Mouse (Mus musculus) CH12F3 (cell line): ENCODE results near the gene Tbx20.

Experiments
- in situ Hi-C: fragments of 300-500 bp; cut with MboI; formaldehyde crosslinking; loops from 2 replicates; pipeline ENCODE4 v1.14.3; 2020; ENCODE audit warnings: low sequenced_read_pairs

Tbx20 gene

DNA sequence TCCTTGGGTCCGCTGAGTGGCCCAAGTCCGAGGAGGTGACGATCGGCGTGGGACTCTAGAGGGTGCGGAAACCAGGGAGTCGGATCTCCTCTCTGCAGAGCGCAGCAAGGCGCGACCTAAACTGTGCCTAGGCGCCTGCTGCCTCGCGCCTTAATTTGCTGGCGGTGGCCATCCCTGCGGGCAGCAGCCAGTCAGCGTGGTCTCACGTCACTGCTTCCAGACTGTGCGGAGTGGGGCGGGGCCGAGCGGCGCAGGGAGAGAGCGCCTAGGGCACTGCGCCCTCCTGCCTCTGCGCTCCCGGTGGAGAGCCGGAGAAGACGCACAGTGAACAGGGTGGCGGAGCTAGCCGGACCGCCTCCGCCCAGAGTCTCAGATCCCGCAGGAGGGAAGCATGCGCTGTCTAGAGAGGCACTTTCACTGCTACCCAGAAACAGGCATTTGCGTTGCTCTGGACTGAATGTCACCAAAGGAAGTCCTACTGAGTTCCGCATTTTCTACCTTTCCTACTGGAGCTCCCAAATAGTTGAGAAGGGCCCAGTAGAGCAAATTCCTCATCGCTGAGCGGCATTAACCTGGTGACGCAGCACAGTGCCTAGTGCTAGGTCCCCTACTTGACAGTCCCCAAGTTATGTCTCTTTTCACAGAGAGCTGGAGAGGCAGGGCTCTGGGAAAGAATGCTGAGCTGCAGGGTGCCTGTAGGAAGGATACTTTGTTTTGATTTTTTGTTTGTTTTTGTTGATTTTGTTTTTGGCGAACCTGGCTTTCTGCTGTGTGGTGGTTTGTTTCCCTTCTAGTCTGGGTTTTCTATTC lies at the start of gene Tbx20:
Gene Tbx20, minus strand, starts transcription at position 144 of the 810 bp plus-strand sequence.
- in situ Hi-C loops, result no loop called here

DNA sequence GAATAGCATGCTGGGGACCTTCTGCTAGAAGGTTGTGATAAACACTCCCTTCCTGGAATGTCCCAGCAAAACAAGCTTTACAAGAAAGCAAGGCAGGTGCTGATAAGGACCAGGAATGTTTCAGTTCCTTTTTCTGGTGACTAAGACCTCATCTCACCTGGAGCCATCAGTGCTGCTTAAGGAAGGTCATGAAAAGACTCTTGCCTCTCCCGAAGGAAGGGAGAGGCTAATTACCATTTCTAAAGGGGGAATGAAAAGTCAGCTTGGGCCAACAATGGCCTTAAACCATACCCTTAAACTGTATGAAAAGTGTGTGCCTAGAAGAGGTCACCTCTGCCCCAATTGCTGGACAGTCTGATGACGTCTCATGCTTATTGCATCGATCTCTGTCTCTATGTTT lies 44.4 kb upstream of the Tbx20 start:
- in situ Hi-C loops, result no loop called here

DNA sequence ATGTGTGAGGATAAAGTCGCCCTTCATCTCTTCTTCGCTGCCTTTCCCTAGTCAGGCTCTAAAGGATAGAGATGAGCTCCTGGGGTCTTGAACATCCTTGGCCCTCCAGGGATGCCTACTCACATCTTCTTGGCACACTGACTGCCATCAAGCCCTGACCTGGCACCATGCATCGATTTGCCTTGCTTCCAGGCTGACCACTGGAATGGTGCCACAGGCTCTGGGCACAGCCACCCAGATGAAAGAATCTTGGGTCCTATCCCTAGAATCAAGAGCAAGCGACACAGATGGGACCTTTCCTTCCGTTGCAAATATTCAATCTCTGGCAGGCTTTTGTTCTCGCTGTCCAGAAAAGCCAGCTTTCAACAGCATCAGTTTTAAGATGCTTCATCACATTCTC lies 38.4 kb upstream of the Tbx20 start:
- in situ Hi-C loops, result no loop called here

DNA sequence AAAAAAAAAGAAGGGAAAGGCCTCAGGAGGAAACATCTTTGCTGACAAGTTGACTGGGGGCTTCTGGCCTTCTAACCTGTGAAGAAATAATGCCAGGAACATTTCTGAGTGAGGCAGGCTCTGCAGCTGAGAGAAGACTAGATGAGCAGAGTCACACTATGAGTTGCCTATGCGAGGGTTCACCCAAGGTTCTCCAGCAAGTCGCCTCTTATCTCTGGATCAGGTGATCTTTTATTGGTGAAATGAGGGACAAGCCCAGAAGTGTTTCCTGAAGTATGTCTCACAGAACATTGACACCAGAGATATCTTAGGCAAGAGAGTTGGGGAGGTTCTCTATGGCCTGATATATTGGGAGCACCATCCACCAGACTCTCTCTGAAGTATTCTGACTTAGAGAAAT lies 18.0 kb upstream of the Tbx20 start:
- in situ Hi-C loops, result no loop called here

DNA sequence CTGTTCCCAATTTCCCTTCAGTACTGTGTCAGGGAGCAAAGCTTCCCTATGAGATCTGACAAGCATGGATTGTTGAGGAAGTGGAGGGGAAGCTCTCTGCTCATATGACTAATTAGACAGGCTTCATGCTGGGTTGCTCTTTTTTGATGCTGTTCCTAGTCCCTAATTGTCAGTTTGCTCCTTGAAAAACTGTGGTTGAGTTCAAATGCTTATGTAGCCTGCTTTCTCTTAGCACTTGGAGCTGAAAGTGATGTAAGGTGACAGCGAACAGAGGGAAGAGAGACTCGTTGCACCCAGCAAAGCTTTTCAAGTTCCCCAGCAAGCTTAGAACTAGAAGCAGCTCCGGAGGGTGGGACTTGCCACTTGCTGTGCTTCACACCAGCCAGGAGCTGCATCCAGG lies 15.3 kb upstream of the Tbx20 start:
- in situ Hi-C loops, result no loop called here

DNA sequence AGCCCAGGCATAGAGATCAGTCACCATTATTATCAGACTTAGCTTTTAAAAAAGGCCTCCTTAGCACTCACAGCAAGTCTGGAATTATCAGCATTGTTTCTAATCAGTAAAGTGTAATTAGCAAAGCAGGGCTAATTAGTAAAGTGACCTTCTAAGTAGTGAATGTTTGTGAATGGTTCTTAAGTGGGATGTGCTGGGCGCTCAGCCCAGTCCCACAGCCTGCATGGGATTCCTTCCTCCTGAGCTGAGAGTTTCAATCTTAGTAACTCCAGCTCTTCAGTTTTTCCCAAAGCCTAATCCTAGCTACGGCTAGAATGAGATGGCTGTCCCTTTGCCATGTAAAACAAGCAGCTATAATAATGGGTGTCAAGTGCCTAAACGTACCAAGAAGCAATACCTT lies 8.2 kb upstream of the Tbx20 start:
- in situ Hi-C loops, result no loop called here

DNA sequence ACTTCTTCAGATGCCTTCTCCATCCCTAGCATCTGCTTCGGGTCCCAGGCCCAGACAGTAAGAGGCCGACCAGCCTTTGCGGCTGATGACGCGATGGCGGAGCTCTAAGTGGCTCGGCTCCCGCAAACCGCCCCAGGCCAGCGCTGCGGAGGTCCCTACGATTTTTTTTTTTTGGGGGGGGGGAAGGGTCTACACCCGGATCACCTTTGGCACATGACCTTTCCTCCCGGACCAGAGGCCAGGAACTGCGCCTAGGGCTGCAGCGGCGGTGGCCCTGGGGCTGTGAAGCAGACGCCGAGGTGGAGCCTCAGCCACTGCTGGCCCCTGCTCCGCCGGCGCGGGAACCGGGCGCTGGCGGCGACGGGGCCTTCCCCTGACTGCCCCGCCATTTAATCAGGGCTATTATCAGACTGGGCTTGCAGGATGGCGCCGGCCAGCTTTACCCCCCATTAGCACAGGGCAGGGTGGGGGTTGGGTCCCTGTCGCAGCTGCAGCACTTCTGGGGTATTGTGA lies 6.9 kb upstream of the Tbx20 start:
- in situ Hi-C loops, result no loop called here

DNA sequence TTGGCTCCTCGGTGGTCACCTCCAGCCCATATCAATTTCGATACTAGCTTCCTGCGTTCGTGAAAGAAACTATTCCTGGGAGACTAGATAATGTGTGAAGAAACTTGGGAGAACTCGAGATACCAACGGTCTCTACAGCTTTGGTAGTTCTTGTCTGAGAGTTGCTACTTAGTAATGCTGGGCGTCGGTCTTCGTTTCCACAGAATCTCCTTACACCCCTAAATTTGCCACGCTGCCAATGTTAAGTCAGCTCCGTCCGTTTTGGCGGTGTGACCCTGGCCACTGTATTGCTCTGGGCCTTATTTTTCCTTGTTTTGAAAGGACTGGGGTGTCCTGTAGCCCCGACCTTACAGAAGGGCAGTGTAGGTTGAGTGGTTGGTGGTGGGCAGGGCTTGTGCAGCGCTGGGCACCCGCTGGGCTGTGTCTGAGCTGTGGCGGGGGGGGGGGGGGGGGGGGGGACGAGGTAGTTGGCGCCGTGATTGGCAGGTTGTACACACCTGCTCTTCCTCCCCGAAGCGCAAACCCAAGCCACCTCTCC lies 6.4 kb upstream of the Tbx20 start:
- in situ Hi-C loops, result no loop called here

DNA sequence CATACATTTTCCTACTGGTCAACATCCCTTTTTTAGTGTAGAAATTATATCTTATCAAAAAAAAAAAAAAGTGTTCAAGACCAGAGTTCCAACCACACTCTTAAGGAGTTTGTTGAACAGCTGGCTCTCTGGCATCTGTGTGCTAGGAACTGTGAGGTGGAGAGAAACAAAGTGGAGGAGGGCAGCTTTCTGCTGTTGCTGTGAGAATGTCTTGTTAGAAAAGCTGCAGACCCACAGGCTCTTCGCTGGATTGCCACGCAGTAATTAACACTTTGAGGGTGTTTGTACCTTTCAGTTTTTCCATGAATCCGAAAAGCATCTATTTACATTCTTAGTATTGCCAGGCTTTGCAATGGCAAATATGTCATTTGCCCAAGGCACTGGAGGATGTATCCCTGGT lies 5.9 kb upstream of the Tbx20 start:
- in situ Hi-C loops, result no loop called here

DNA sequence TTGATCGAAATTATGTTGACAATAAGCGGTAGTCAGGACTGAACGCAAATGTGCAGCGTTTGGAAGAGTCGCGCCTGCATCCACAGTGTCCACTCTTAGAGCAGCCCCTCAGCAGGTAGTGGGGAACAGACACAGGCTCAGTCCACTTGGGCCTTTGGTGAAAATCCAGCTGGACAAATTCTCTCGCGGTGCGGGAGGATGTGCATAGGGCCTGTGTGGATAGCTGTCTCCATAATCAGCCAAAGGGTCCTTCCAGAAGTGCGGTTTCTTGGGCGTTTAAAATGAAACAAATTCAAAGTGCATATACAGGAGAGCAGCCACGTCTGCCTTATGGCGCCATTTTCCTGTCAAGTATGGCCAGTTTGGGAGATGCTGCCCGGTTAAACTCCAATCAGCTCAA lies 4.5 kb upstream of the Tbx20 start:
- in situ Hi-C loops, result no loop called here

DNA sequence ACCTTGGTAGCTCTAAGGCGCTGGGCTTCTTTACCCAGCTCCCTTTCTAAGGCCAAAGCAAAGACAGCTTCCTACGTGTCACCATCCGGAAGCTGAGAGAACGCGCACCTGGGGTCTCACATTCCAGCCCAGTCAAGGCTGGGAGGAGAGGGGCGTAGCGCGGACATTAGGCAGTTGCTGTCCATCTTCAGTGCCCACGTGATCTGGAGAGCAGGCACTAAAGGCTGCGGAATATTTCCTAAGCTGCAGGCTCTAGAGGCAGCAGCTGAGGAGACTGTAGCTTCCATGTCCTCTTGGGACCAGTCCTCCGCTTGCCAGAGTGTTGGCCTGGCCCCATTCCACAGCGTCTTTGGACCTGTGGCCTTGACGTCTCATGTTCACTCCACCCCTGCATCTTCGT lies 3.9 kb upstream of the Tbx20 start:
- in situ Hi-C loops, result no loop called here

DNA sequence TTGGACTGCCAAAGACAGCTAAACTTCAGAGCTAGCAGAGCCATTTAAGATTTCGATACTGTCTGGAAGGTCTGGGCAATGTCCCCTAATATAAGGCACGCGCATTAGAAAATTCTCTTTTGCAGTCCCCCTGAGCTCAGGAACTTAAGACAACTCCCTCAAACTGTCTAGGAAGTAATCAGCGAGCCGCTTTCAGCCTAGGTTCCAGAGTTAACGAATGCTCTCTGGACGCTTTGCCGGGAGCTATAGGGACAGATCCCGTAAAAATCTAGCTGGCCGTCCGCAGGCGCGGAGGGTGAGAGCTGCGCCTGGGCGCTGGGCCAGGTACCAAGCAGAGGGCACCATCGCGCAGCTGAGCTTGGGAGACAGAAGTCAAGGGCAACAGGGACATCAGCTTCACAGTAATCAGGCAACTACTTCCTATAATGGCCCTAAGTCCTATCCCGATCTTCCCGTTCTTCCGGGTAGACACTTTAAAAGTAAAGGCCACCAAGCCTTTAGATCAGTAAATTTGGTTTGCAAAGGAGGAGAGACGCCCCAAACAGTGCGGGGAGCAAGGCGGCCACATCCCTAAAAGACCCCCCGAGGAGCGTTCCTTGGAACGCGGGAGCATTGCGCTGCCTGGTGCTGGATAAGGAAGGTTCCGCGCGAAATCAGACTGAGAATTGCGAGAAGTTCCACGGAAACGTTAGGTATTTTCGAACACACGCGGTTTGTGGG lies 3.2 kb upstream of the Tbx20 start:
- in situ Hi-C loops, result no loop called here

DNA sequence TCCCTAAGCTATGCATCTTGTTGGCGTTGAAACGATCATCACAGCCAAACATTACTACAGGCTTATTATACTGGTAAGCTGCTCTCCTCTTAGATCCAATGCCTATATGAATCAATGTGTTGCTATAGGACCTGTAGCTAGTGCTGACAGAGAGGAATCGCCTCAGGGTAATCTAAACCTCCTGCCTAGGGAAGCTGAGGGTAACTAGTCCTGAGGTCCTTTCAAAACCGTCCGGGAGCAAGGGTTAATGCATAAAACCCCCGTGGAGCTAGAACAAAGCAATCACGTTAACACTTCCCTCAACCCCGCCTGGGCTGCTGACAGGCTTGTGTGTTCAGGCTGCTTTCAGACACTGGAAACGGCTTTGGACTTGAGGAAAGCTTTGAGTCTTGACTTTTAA lies 2.4 kb upstream of the Tbx20 start:
- in situ Hi-C loops, result no loop called here

DNA sequence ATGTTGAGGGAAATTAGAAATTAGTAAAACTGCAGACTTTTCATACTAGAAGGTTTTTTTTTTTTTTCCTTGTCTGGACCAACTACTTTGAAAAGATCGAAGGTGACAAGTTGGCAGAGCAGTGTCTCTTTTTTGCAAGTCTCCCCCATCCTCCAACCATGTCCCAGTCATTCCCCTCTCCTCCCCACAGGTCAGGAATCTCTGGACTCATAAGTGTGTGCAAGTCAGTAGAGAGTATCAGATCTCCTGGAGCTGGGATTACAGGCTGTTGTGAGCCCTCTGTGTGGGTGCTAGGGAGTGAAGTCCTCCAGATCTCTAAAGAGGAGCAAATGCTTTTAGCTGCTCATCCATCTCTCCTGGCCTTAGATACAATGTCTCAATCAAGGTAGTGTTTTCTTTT lies 1.5 kb upstream of the Tbx20 start:
- in situ Hi-C loops, result no loop called here

DNA sequence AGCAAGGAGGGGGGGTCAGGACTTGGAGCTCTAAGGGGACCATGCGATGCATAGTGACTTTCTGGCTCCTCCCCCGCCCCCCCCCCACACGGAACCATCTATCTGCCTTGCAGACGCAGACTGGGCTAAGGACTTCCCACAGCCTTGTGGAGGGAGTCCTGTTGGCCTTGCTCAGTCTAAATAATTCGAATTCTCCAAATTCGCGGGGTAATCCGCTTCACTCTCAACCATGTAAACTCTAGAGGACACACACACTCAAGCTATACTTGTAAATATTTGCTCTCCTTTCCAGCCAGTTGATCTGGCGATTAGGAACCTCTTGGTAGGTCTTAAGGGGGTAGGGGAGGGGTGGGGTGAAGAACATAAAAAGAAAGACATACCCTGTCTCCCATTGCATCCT lies 898 bp upstream of the Tbx20 start:
- in situ Hi-C loops, result no loop called here

DNA sequence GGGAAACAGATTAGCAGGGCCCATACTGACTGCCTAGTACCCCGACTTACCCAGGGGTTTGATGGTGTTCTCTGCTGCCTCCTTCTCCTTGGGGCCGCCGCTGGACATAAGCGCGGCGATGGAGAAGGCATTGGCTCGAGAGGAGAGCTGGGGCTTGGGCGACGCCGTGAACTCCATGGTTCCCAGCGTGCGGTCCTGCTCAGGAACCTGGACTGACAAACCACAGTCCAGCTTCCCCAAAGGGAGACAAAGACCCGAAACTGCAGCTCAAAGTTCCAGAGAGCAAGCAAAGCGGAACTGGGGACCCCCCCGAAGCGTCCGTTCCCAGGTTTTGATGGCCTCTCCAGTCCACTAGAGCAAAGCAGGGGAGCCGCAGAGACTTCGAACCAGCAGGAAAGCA lies 434 bp downstream of the Tbx20 start:
- in situ Hi-C loops, result no loop called here

DNA sequence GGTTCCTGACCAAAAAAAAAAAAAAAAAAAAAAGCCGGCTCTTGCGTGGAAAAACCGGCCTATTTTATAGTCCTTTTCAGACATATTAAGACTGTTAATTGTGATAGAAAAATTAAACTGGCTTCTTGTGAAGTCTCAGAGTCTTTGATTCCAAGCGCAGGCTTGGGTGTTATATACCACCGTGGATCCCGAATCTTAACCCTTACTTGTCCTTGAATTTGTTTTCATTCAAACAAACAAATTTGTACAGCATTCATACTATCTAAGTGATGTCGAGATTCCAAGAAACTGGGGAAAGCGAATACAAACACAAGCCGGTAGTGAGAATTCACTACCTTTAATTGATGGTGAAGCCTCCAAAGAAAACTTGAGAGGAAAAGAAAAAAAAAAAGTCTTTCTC lies 932 bp downstream of the Tbx20 start:
- in situ Hi-C loops, result no loop called here

DNA sequence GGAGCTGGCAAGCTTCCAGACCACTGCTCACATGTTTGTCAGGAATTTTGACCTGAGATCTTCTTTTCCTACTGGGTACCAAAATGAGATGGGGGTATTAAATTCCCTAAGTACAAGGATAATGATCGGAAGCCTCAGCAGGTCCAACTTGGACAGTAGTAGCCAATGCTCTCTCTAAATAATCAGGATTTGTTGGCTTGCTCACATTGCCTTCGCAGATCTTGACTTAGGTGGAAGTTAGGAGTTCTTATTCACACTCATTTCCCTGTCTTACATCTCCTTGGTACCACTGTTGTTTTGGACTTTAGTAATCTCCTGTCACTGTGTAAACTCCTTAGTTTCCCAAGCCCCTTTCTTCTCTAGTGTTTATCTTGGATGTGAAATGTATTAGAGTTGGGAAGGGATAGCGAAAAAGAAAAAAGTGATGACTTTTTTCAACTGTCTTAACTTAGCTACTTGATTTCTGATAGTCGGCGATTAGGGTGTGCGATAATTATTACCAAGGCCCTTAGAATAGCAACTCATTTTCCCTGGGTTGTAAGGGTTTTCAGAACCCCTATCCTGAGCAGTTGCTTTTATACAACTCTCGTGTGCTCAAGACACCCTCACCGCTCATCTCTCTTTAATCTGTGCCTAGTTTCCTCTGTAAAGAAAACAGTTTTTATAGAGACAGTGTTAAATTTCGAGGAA lies 1.5 kb downstream of the Tbx20 start:
- in situ Hi-C loops, result no loop called here

DNA sequence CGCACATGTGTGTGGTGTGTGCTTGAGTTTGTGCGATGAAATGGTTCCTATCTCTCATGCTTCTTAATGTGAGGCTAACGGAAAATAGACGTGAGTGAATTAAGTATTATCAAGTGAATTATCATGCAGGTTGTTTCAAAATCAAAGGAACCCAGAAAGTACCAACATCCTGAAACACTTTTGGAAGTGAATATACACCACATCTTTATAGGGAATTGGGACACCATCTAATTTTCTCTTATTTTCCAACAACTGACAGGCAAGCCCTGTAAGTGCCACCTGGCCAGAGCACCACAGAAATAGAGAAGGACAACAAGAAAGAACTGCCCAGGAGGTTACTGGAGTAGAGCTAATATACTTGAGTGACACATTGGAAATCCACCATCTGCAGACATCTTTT lies 2.4 kb downstream of the Tbx20 start:
- in situ Hi-C loops, result no loop called here

DNA sequence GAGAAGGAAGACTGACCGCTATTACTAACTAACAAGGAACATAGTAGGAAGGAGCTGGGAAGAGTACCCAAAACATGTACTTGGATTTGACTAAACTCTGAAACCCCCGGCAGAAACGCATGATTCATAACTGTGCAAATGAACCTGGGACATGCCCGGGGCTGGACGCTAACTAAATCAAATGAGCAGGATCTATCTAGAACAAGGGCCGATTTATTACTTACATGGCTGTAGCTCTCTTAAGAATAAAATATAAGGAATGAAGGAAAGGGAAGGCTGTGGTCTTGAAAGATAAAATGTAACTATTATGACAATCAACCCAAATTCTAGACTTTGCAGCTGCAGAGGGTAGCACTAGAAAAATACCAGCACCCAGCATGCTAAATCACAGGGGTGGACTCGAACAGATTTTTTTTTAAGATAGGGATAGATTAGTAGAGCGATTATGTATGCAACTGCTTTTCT lies 3.1 kb downstream of the Tbx20 start:
- in situ Hi-C loops, result no loop called here

DNA sequence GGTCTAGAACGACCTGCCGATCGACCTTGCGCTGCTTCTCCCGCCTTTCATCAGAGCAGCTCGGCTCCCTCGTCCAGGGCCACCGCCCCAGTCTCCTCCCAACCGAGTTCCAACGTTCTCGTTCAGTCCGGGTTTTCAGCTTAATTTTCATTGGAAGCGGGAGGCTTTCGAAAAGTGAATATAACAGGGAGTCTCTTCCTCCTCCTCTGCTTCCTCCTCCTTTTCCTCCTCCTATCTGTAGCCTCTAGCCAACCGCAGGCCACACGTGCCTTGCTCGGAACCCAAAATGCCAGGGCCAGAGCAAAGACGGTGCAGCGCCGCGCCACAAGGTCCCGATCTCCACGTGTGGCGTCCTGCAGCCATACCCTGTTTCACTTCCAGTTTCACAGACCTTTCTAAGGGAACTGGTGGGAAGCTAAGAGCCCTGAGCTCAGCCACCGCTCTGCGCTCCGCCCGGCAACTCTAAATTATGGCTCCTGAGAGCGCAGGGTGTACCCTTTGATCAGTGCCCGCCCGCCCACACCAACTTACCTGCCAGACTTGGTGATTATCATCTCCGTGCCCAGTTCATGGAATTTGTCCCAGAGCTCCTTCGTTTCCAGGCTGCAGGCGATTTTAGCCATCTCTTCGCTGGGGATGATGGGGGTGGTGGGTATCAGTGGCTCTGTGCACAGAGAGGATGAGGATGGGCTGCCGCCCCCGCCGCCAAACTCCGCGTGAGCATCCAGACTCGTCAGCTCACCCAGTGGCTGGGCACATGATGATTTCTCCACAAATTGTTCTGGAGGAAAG lies 3.8 kb downstream of the Tbx20 start:
- in situ Hi-C loops, result no loop called here
